Mouse (Mus musculus) intestine, embryonic 14.5 days (tissue): Measurements from ENCODE around the gene Gpatch4. TPM values are rescaled to one million over a fixed set of nuclear protein-coding genes. Genes with fewer than 3 reads are reported as not detected.
A peak's percentile ranks its signal among the peaks of the same experiment; 100 is the strongest.

Experiments used
- ATAC-seq: fragments of 200-750 bp; cut with Nextera tagmentation; replicated peaks from 2 replicates; pipeline ENCODE4 v1.8.0; 2017; ENCODE audit warnings: low read depth, moderate number of reproducible peaks, moderate TSS enrichment, moderate library complexity; ENCODE audit not compliant: low FRiP score, low TSS enrichment
- DNase-seq: peaks from one replicate; pipeline ENCODE4 v3.0.0-alpha.2; 2018; ENCODE audit warnings: low spot score
- H3K27ac ChIP-seq: fragments of 300-500 bp; sonication (generic); 2 replicates; pipeline ENCODE4 v1.5.1; 2014; ENCODE audit warnings: low read depth, mild to moderate bottlenecking, control low read depth
- H3K27me3 ChIP-seq: fragments of 300-500 bp; sonication (generic); replicated peaks from 2 replicates; pipeline ENCODE4 v1.6.1; 2014; ENCODE audit warnings: low read length, control low read depth; ENCODE audit not compliant: control insufficient read depth, insufficient read depth
- H3K36me3 ChIP-seq: fragments of 300-500 bp; sonication (generic); 2 replicates; pipeline ENCODE4 v1.6.1; 2014; ENCODE audit warnings: low read length, control low read depth; ENCODE audit not compliant: control insufficient read depth, insufficient read depth
- H3K4me1 ChIP-seq: fragments of 300-500 bp; sonication (generic); replicated peaks from 2 replicates; pipeline ENCODE4 v1.6.1; 2014; ENCODE audit warnings: low read length, control low read depth, mixed read lengths; ENCODE audit not compliant: control insufficient read depth, insufficient read depth
- H3K4me2 ChIP-seq: fragments of 300-500 bp; sonication (generic); 2 replicates; pipeline ENCODE4 v1.6.1; 2014; ENCODE audit warnings: low read length
- H3K4me3 ChIP-seq: fragments of 300-500 bp; sonication (generic); 2 replicates; pipeline ENCODE4 v1.5.1; 2014; ENCODE audit warnings: low read depth, low read length, control low read depth, mixed read lengths
- H3K9ac ChIP-seq: fragments of 300-500 bp; sonication (generic); 2 replicates; pipeline ENCODE4 v1.6.1; 2014; ENCODE audit warnings: mild to moderate bottlenecking, low read length
- H3K9me3 ChIP-seq: fragments of 300-500 bp; sonication (generic); 2 replicates; pipeline ENCODE4 v1.6.1; 2016; ENCODE audit warnings: low read length, control low read depth; ENCODE audit not compliant: control insufficient read depth
- WGBS: fragments of 180-500 bp; shearing (Covaris S2); extraction: QIAGEN DNeasy Blood & Tissue Kit; methylation state at CpG from one replicate; pipeline ENCODE4 v1.1.7; 2014; 5-methylcytosine and 5-hydroxymethylcytosine counted together
- polyA plus RNA-seq: library from polyadenylated mRNA; unstranded; fragments of >200 nt; fragmentation: Nextera tagmentation; extraction: Ambion mirVana; gene quantifications from 2 replicates; pipeline ENCODE4 v1.2.1, GENCODE M21; 2014

Gene Gpatch4
- polyA plus RNA-seq, 1 experiment from 2014 or later: 41.1 TPM

DNA sequence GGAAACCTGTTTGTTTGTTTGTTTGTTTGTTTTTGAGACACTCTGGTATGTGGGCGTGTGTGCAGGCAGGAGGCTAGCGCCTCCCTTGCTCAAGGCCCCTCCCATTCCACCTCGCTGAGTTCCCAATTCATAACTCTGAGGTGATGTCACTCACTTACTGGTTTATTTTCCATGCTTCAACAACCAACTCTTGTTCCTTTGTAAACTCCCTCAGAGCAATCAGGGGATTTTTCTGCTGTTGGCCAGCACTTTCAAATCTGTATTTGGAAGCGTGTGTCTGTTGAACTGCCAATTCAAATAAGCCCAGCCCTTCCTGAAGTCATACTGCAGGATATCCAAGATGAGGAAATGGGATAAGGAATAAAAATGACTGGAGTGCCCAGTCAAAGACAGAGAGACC is 39.8 kb downstream of the Gpatch4 start:
- Histone ChIP-seq H3K27me3 (no peaks in the 10 kb centered on the region), H3K4me3 (peak overlapping the region; percentile 49), H3K36me3 (peaks cover 18% of the 10 kb centered on the region), H3K27ac (no peak overlapping the region), H3K9me3 (no peaks in the 10 kb centered on the region), H3K9ac (peak overlapping the region; percentile 48; the same call in 1 of the 2 replicates), H3K4me1 (peaks cover 10% of the 10 kb centered on the region; the same call in 1 of the 2 replicates), H3K4me2 (peak overlapping the region; percentile 57)
- WGBS: 5% methylated on average over 4 of the region's 4 CpGs
- no peak for ATAC-seq
- peak; percentile 55 for DNase-seq

DNA sequence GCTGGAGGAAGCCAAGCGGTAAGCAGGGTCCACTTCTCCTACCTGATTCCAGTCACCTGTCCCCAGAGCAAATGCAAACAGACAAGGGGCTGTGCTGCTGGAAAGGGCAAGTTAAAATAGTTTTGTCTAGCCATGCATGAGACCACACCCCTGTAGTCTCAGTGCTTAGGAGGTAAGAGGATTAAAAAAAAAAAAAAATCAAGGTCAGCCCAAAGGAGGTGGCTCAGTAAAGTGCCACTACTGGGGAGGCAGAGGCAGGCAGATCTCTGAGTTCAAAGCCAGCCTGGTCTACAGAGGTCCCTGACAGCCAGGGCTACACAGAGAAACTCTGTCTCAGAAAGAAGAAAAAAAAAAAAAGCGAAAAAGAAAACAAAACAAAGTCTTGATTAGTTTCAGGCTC is 41.1 kb downstream of the Gpatch4 start:
- no peak for DNase-seq
- peaks cover 27% of the 10 kb centered on the region for H3K36me3 ChIP-seq
- H3K4me1 ChIP-seq: peaks cover 10% of the 10 kb centered on the region; the same call in 1 of the 2 replicates
- H3K9ac ChIP-seq: no peak overlapping the region
- H3K27ac ChIP-seq: no peak overlapping the region
- H3K4me3 ChIP-seq: no peak overlapping the region
- no peak overlapping the region for H3K4me2 ChIP-seq
- 83% methylated on average over 2 of the region's 2 CpGs for WGBS
- no peaks in the 10 kb centered on the region for H3K9me3 ChIP-seq
- no peak for ATAC-seq
- H3K27me3 ChIP-seq: no peaks in the 10 kb centered on the region

DNA sequence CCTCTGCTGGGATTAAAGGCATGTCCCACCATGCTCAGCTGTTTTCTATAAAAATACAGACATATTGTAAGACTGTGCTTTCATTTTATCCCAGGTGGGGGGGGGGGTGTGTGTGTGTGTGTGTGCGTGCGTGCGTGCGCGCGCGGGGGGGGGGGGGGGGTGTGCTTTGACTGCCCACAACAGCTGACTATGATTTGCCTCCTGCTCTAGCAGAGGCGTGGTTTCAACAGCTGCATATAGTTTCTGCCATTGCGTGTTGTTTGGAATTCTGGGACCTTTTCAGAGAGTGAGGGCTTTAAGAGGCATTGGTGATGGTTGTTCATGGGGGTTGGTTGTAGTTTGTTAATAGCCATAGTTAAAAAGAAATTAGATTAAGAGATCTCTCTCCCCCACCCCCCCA is 42.6 kb downstream of the Gpatch4 start:
- no peak for DNase-seq
- no peaks in the 10 kb centered on the region for H3K9me3 ChIP-seq
- H3K4me2 ChIP-seq: no peak overlapping the region
- WGBS: 93% methylated on average over 6 of the region's 9 CpGs
- no peaks in the 10 kb centered on the region for H3K27me3 ChIP-seq
- H3K4me3 ChIP-seq: no peak overlapping the region
- H3K27ac ChIP-seq: no peak overlapping the region
- peaks cover 41% of the 10 kb centered on the region for H3K36me3 ChIP-seq
- peaks cover 10% of the 10 kb centered on the region; the same call in 1 of the 2 replicates for H3K4me1 ChIP-seq
- H3K9ac ChIP-seq: no peak overlapping the region
- ATAC-seq: no peak

DNA sequence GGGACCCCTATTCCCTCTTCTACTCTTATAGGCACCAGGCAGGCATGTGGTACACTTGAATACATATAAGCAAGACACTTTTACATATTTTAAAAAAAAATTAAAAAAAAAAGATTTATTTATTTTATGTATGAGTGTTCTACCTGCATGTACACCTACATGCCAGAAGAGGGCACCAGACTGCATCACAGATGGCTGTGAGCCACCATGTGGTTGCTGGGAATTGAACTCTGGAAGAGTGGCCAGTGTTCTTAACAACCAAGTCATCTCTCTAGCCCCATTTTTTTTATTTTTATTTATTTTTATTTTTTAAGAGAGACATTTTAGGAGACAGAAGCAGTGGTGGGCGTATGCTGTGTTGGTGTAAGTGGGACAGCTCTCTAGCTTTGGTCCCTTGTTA is 44.8 kb downstream of the Gpatch4 start:
- 60% methylated on average over 1 of the region's 1 CpGs for WGBS
- Histone ChIP-seq H3K4me1 (peaks cover 5% of the 10 kb centered on the region; the same call in 1 of the 2 replicates), H3K36me3 (peaks cover 63% of the 10 kb centered on the region), H3K9me3 (no peaks in the 10 kb centered on the region), H3K4me2 (no peak overlapping the region), H3K27ac (no peak overlapping the region), H3K4me3 (no peak overlapping the region), H3K9ac (no peak overlapping the region), H3K27me3 (no peaks in the 10 kb centered on the region)
- ATAC-seq: no peak
- no peak for DNase-seq

DNA sequence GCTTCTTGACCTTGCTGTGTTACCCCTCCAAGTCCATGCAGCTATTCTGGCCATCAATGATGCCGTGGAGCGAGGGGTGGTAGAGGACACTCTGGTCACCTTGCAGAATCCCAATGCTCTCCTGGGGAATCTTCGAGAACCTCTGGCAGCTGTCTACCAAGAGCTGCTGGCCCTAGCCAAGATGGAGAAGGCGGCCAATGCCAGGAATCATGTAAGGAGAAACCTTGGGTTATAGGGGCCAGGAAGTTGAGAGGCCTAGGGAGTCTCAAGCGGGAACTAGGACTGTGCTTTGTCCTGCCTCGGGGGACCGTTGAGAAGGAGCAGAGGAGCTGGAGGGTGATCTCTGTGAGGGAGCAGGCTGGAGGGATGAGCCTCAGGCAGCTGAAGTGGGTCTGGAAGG is 47.2 kb downstream of the Gpatch4 start:
- no peaks in the 10 kb centered on the region for H3K4me1 ChIP-seq
- H3K27ac ChIP-seq: no peak overlapping the region
- H3K9me3 ChIP-seq: no peaks in the 10 kb centered on the region
- H3K36me3 ChIP-seq: peaks cover 78% of the 10 kb centered on the region
- no peak for ATAC-seq
- no peak overlapping the region for H3K4me3 ChIP-seq
- WGBS: 93% methylated on average over 7 of the region's 7 CpGs
- H3K27me3 ChIP-seq: no peaks in the 10 kb centered on the region
- no peak overlapping the region for H3K4me2 ChIP-seq
- no peak overlapping the region for H3K9ac ChIP-seq
- DNase-seq: no peak

DNA sequence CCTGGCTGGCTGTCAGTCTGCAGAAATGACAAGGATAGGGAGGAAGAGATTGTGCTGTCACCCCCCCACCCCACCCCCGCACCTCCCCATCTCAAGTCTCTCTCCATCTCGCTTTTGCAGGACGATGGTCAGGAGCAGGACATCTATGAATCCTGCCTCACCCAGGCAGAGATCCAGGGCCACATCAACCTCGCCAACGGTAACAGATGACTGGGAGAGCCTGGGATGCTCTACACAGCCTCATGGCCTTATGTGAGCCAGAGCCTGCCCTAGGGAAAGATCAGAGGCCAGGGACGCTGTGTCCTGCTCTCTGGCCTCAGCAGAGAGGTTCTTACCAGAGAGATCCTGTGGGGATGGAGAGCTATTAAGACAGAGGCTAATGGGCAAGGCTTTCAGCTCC is 47.7 kb downstream of the Gpatch4 start:
- H3K27ac ChIP-seq: no peak overlapping the region
- no peaks in the 10 kb centered on the region for H3K4me1 ChIP-seq
- H3K4me3 ChIP-seq: no peak overlapping the region
- H3K9ac ChIP-seq: no peak overlapping the region
- DNase-seq: no peak
- ATAC-seq: no peak
- H3K27me3 ChIP-seq: no peaks in the 10 kb centered on the region
- H3K9me3 ChIP-seq: no peaks in the 10 kb centered on the region
- peaks cover 83% of the 10 kb centered on the region for H3K36me3 ChIP-seq
- WGBS: 93% methylated on average over 6 of the region's 6 CpGs
- no peak overlapping the region for H3K4me2 ChIP-seq

DNA sequence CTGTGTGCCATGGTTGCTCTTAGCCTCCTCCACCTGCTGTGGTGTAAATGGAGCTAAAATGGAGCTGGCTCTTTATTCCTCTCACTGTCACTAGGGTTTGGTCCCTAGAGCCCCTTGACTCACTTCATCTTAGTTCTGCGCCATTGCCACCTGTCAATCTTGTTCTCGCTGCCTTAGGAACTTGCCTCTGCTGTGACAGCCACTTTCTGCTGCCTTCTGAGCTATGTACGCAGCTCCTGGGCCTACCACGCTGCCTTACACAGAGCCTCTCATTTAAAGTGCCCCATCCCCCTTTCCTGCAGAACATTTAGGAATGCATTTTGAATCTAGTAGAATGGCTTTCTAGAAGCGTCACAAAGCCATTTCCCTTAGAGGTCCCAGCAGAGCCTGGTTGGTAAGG is 51.2 kb downstream of the Gpatch4 start:
- Histone ChIP-seq H3K27me3 (no peaks in the 10 kb centered on the region), H3K27ac (no peak overlapping the region), H3K4me3 (no peak overlapping the region), H3K36me3 (peaks cover 86% of the 10 kb centered on the region), H3K9ac (no peak overlapping the region), H3K9me3 (no peaks in the 10 kb centered on the region), H3K4me2 (no peak overlapping the region), H3K4me1 (no peaks in the 10 kb centered on the region)
- ATAC-seq (no peak), DNase-seq (no peak)
- 88% methylated on average over 5 of the region's 5 CpGs for WGBS

DNA sequence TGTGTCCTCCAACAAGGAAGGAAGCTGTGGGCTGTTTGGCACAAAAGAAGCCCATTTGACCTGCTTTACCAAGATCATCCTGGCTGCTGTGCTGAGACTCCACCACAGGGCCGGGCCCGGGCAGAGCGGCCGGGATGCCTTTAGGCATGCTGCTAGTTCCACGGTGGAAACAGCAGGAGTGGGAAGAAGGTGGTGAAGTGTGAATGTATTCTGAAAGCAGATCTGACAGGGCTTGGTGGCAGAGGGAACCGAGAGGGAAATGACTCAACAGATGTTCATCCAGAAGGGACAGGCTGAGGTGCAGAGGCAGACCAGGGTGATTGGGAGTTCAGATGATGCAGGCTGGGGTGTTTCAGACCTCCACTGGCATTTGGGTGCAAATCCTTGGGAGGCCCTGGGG is 54.8 kb downstream of the Gpatch4 start:
- H3K27ac ChIP-seq: no peak overlapping the region
- H3K4me1 ChIP-seq: no peaks in the 10 kb centered on the region
- WGBS: 84% methylated on average over 6 of the region's 6 CpGs
- no peak overlapping the region for H3K9ac ChIP-seq
- H3K27me3 ChIP-seq: no peaks in the 10 kb centered on the region
- H3K4me2 ChIP-seq: no peak overlapping the region
- H3K36me3 ChIP-seq: peaks cover 81% of the 10 kb centered on the region
- DNase-seq (no peak), ATAC-seq (no peak)
- H3K9me3 ChIP-seq: no peaks in the 10 kb centered on the region
- H3K4me3 ChIP-seq: no peak overlapping the region

DNA sequence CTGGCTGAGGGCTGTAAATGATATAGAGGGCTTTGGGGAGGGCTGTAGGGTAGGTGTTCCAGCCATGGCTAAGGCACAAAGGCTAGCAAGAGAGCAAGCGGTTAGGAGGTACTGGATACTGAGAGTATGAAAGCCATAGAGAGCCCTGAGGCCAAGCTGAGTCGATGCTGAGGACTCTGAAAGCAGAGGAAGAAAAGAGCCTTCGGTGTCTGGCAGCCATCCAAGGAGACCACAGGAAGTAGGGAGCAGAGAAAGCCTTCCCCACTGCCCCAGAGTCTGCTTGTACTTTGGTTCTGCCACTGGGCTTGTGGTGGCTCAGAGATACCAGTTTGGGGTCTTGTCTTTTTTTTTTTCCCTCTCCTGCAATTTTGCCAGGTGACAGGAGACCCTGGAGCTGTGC is 57.3 kb downstream of the Gpatch4 start:
- WGBS: 80% methylated on average over 3 of the region's 3 CpGs
- DNase-seq (no peak), ATAC-seq (no peak)
- Histone ChIP-seq H3K4me1 (no peaks in the 10 kb centered on the region), H3K4me3 (no peak overlapping the region), H3K27ac (no peak overlapping the region), H3K9me3 (no peaks in the 10 kb centered on the region), H3K36me3 (peaks cover 82% of the 10 kb centered on the region), H3K4me2 (no peak overlapping the region), H3K9ac (no peak overlapping the region), H3K27me3 (no peaks in the 10 kb centered on the region)
